Mouse (Mus musculus) G1E-ER4 (cell line): ENCODE measurements around the gene Rgs7. TPM values are rescaled to one million over a fixed set of nuclear protein-coding genes. Genes with fewer than 3 reads are reported as not detected.

ENCODE experiments used
- GATA1 ChIP-seq: IDR thresholded peaks from one replicate; pipeline ENCODE4 v1.8.0; 2012; ENCODE audit warnings: low read length, inconsistent platforms
- polyA plus RNA-seq: library from polyadenylated mRNA; stranded (reverse); fragments of >175 nt; gene quantifications from 2 replicates; pipeline ENCODE4 v1.2.3, GENCODE M21; 2012

Gene Rgs7
- polyA plus RNA-seq, 1 experiment, result not detected

DNA sequence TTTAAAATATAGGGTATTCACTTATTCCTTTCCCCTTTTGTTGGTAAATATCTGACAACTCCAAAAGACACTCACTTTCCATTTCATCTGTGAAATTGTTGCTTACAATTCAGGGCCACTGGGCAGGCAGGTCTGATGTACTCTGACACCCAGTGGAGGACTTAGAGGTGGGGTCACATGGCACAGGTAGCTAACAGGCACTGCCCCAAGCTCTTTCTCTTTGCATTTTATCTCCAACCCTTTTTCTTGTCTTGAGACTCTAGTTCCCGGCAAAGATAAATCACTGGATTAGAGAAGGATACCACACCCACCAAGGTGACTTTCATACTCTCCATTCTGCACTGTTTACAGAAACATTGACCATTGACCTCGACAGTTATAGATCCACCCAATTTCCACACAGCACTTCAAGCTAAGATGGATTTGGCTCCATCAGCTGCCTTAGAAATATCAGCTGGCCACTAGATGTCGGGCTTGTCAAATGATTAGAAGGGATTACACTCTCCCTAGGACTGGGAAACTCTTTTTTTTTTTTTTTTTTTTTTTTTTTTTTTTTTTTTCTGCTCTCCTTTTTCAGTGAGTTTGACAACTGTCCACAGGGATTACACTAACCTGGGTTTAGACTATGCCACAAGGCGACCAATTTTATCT lies 451.0 kb downstream of the Rgs7 start:
- TF ChIP-seq GATA1, result no peak

DNA sequence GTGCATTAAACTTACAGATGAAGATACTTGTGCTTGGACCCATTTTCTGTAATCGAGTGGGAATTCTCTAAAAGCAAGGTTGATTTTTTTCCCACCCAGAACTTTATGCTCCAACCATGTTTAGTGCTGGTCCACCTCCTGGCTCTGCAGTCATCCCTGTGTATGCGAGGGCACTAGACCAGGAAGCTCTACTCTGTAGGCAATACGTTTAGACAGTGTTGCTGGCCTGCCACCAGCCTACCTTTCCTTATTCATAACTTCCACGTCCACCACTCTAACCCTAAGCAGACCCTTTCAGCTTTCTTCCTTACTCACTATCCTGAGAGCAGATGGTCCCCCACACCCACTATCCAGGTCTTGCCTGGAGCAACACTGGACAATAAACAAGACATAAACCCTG lies 452.3 kb downstream of the Rgs7 start:
- TF ChIP-seq GATA1, result no peak

GRCm38 (mm10) chr1:175039567-175039966 lies 452.7 kb downstream of the Rgs7 start:
- TF ChIP-seq GATA1, result no peak

DNA sequence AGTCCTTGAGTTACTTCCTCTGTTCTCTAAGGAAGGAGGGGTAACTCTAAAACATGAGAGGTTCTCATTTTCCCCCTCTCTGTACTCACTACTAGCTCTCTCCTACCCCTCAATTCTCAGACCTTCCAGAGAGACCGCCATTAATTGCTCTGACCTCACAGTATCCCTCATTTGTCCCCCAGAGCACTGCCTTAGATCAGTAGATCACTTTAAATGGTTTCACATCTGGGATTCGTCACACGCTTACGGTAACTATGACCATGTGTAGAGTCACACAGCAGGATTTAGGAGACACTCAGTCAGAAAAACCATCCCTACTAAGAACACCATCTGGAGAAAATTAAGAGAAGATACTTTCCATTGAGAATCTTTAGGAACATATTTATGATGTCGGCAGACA lies 456.8 kb downstream of the Rgs7 start:
- no peak for TF ChIP-seq GATA1

DNA sequence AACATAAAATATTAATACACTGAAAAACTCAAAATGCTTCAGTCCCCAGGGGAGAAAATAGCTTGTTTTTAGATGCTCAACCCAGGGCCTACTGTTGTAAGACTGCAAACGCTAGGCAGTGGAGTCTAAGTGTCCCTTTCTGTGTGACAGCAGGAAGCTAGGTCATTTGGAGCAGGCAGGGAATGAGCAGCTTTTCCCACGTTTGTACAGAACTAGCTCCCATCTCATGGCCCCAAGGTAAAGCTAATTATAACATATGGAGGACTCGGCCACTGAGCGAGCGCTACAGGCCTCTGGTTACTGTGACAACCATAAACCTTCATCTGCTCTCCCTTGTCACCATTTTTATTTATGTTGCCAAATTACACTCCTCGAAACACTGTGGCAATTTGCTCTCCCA lies 460.3 kb downstream of the Rgs7 start:
- TF ChIP-seq GATA1, result no peak

DNA sequence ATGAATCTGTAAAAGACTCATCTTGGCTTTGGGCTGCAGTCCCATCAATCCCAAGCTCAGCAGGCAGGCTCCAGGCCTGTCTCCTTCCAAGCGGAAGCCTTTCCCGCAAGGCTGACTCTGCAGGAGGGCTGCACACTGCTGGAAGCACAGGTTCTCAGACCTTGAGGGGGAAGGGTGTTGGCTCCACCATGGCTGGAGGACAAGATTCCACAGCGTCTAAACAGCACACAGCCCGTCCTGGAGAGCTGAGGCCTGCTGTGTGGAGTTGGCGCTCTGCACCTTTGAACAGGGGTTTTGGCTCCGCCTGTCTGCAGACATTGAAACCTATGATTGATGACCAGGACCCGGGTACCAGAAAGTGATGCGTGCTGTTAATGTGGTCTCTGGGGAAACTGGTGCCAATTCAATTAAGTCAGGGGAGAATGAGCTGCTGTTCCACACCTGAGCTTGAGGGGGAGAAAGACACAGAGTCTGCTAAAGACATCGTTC lies 463.5 kb downstream of the Rgs7 start:
- TF ChIP-seq GATA1, result no peak

- TF ChIP-seq GATA1, result no peak
These were observed 464.0 kb downstream of the Rgs7 start for GRCm38 (mm10) chr1:175028267-175028666.

GRCm38 (mm10) chr1:175025781-175026309 lies 466.5 kb downstream of the Rgs7 start:
- TF ChIP-seq GATA1, result no peak

- no peak for TF ChIP-seq GATA1
These were observed 468.2 kb downstream of the Rgs7 start for GRCm38 (mm10) chr1:175024136-175024535.

Other genes starting within 250 kb of the Rgs7 start
- not detected in 2 replicates for gene Kmo, start 127.9 kb upstream of the Rgs7 start, polyA plus RNA-seq
- 27.3 and 36.3 TPM in 2 replicates for gene Fh1, start 133.1 kb upstream of the Rgs7 start, polyA plus RNA-seq
- gene Opn3, start 200.3 kb upstream of the Rgs7 start, polyA plus RNA-seq, result 0.85 and 1.5 TPM in 2 replicates
- gene Chml, start 200.4 kb upstream of the Rgs7 start, polyA plus RNA-seq, result 20.3 and 20.5 TPM in 2 replicates
- not detected in 2 replicates for gene Wdr64, start 206.1 kb upstream of the Rgs7 start, polyA plus RNA-seq